Mouse (Mus musculus): ENCODE data around the gene Syngr1. TPM values are rescaled to one million over a fixed set of nuclear protein-coding genes. Genes with fewer than 3 reads are reported as not detected.
A peak's percentile ranks its signal among the peaks of the same experiment; 100 is the strongest.

Syngr1 gene
- polyA plus RNA-seq, 1 experiment from 2014 or later, result 20.7 TPM

DNA sequence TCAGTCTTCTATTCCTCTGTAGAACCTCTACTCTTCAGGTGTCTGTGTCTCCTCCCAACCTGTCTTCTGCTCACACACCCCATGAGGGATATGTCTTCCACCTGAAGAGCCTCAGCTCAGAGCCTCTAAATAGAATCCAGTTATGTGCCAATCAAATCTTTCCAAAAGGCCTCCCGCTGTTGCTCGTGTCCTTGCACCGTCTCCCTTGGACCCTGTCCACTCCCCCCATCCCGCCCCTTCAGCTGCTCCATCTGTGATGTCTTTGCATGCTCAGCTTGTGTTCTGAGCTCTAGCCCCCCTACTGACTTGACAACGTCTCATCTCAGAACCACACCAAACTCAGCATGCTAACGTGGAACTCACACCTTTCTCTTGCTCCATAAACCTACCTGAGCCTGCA, 40.3 kb downstream of the Syngr1 start:
- H3K9me3 ChIP-seq (ENCODE audit: control insufficient read depth, low read length), result no peaks in the 10 kb centered on the region
- no peak overlapping the region for H3K9ac ChIP-seq (ENCODE audit: low read length)
- H3K36me3 ChIP-seq (ENCODE audit: control insufficient read depth, insufficient read depth, low read length), result no peaks in the 10 kb centered on the region
- no peak overlapping the region for H3K4me2 ChIP-seq (ENCODE audit: low read depth, low read length)
- no peak overlapping the region for H3K4me3 ChIP-seq (ENCODE audit: low read length)
- peaks cover 7% of the 10 kb centered on the region for H3K4me1 ChIP-seq (replicated peaks; ENCODE audit: control insufficient read depth, insufficient read depth, low read length)
- WGBS, result 75% methylated on average over 6 of the region's 6 CpGs
- no peak overlapping the region for H3K27ac ChIP-seq (ENCODE audit: low read length)
- no peaks in the 10 kb centered on the region for H3K27me3 ChIP-seq (ENCODE audit: control insufficient read depth, insufficient read depth, low read depth, low read length)
- ATAC-seq (ENCODE audit: low read depth), result no peak

DNA sequence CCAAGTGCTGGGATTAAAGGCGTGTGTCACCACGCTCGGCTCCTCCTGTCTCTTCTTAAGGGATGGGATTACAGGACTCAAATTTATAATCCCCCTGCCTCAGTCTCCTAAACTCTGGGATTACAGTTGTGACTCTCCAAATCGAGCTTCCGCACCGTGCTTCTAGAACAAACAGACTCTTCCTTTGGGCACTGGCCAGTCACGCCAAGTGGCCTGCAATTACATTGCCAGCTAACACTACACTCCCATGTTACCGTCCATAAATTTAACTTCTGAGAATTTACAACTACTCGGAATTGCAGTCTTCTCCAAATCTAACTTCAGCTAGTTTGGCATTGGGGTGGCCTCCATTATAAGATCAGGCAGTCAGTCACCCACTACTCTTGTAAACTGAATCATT, 41.3 kb downstream of the Syngr1 start:
- 73% methylated on average over 9 of the region's 9 CpGs for WGBS
- peak overlapping the region; percentile 99; the same call in 1 of the 2 replicates for H3K27ac ChIP-seq (ENCODE audit: low read length)

DNA sequence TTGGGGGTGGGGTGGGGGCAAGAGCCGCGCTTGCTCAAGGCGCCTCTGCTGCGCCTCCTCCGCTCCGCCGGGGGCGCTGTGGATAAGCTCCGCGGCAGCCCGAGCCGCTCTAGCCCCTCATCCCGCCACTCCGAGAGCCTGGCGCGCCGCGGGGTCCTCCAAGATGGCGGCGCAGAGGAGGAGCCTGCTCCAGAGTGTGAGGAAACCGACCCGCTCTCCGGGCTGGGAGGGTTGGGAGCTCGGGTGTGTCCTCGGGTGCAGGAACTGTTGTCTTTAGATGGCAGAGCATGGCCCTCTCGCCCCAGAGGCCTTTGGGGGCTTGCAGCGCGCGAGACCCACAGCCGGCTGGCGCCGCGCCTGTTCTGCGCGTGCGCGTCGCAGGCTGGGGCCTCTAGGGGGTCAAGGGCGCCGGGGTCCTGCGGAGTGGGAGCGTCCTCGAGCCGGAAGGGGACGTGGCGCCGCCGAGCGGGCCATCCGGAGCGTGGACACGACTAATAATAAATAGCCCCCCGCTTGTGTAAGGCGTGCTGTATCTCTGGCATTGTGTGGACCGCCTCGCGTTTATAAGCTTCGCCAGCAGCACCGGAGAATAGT, 42.0 kb downstream of the Syngr1 start, which contains the start of gene Tab1:
Gene Tab1 (plus strand): TSS at position 135 of the 594 bp plus-strand sequence.
- ATAC-seq (ENCODE audit: low read depth), result peak; percentile 97
- WGBS, result 0% methylated on average over 48 of the region's 59 CpGs
- peak within 1 kb of the TSS; percentile 66 for H3K4me3 ChIP-seq (ENCODE audit: low read length)
- peaks cover 13% of the 10 kb centered on the region for H3K4me1 ChIP-seq (replicated peaks; ENCODE audit: control insufficient read depth, insufficient read depth, low read length)
- peak within 1 kb of the TSS; percentile 84 for H3K9ac ChIP-seq (ENCODE audit: low read length)
- H3K9me3 ChIP-seq (ENCODE audit: control insufficient read depth, low read length), result no peaks in the 10 kb centered on the region
- H3K36me3 ChIP-seq (ENCODE audit: control insufficient read depth, insufficient read depth, low read length), result no peaks in the 10 kb centered on the region
- H3K27me3 ChIP-seq (ENCODE audit: control insufficient read depth, insufficient read depth, low read depth, low read length), result no peaks in the 10 kb centered on the region
- peak within 1 kb of the TSS; percentile 99 for H3K27ac ChIP-seq (ENCODE audit: low read length)
- H3K4me2 ChIP-seq (ENCODE audit: low read depth, low read length), result peak within 1 kb of the TSS; percentile 79

More for the DNA sequence above, 41.3 kb downstream of the Syngr1 start:
- Histone ChIP-seq H3K9ac (ENCODE audit: low read length) (peak overlapping the region; percentile 50), H3K4me1 (replicated peaks; ENCODE audit: control insufficient read depth, insufficient read depth, low read length) (peaks cover 8% of the 10 kb centered on the region), H3K4me3 (ENCODE audit: low read length) (peak overlapping the region; percentile 66), H3K4me2 (ENCODE audit: low read depth, low read length) (peak overlapping the region; percentile 79), H3K36me3 (ENCODE audit: control insufficient read depth, insufficient read depth, low read length) (no peaks in the 10 kb centered on the region), H3K27me3 (ENCODE audit: control insufficient read depth, insufficient read depth, low read depth, low read length) (no peaks in the 10 kb centered on the region), H3K9me3 (ENCODE audit: control insufficient read depth, low read length) (no peaks in the 10 kb centered on the region)
- ATAC-seq (ENCODE audit: low read depth), result no peak

DNA sequence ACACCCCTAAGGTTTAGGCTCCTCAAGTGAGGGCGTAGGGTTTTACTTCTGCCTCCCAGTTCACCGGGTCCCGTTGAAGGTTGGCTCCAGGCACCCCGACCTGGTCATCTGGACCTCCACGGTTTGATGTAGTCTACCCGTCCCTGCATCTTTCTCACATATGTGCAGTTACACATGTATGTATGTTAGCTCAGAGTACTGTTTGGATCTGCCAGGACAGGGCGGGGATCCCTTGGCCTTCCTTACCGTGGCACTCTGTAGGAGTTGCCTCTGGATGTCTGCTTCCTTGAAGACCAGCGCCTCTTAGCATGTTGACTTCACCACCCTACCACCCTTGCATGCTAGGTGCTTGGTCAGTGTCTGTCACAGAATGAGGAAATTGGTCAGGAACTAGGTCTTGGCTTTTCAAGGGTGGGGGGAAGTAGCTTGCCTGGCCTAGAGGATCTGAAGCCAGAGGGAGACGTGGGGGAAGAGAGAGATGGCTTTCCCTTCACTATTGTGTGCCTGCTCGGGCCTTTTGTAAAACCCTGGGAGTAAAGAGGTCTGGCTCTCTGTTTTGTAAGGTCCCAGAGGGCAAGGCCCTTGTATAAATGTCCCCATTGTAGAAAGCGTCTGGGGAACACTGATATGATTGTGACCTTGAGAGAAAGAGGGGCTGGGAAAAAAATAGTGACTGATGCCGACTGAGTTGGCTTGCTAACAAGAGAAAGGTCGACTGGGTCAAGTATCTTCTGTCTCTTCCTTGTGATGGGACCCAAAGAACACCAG, 42.7 kb downstream of the Syngr1 start:
- ATAC-seq (ENCODE audit: low read depth), result peak; percentile 39

DNA sequence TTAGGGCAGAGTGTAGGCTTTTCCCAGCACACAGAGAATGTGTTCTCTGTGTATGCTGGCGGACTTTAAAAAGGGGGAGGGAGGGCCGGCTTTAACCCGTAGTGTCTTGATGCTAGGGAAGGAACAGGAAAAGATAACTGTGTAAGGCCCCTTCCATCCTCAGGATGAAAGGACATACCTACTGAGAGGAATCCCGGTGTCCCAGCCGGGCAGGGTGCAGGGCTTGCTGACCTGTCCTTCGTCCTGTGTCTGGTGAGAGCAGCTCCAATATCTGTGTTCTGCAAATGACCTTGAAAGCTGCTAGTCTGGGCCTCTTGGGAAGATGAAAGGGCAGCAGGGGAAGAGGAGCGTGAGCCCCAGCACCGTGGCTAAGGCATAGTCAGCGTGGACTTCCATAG, 43.3 kb downstream of the Syngr1 start:
- Histone ChIP-seq H3K4me3 (ENCODE audit: low read length) (peak overlapping the region; percentile 66), H3K27ac (ENCODE audit: low read length) (peak overlapping the region; percentile 99; the same call in 1 of the 2 replicates), H3K4me2 (ENCODE audit: low read depth, low read length) (peak overlapping the region; percentile 79), H3K27me3 (ENCODE audit: control insufficient read depth, insufficient read depth, low read depth, low read length) (no peaks in the 10 kb centered on the region), H3K9ac (ENCODE audit: low read length) (peak overlapping the region; percentile 84), H3K36me3 (ENCODE audit: control insufficient read depth, insufficient read depth, low read length) (no peaks in the 10 kb centered on the region), H3K9me3 (ENCODE audit: control insufficient read depth, low read length) (no peaks in the 10 kb centered on the region), H3K4me1 (replicated peaks; ENCODE audit: control insufficient read depth, insufficient read depth, low read length) (peaks cover 22% of the 10 kb centered on the region)
- ATAC-seq (ENCODE audit: low read depth), result no peak
- 55% methylated on average over 9 of the region's 9 CpGs for WGBS

More for the DNA sequence above, 42.7 kb downstream of the Syngr1 start:
- Histone ChIP-seq H3K9ac (ENCODE audit: low read length) (peak overlapping the region; percentile 84), H3K9me3 (ENCODE audit: control insufficient read depth, low read length) (no peaks in the 10 kb centered on the region), H3K27me3 (ENCODE audit: control insufficient read depth, insufficient read depth, low read depth, low read length) (no peaks in the 10 kb centered on the region), H3K4me3 (ENCODE audit: low read length) (peak overlapping the region; percentile 66), H3K36me3 (ENCODE audit: control insufficient read depth, insufficient read depth, low read length) (no peaks in the 10 kb centered on the region), H3K4me1 (replicated peaks; ENCODE audit: control insufficient read depth, insufficient read depth, low read length) (peaks cover 19% of the 10 kb centered on the region), H3K27ac (ENCODE audit: low read length) (peak overlapping the region; percentile 99), H3K4me2 (ENCODE audit: low read depth, low read length) (peak overlapping the region; percentile 79)
- WGBS, result 7% methylated on average over 14 of the region's 14 CpGs

DNA sequence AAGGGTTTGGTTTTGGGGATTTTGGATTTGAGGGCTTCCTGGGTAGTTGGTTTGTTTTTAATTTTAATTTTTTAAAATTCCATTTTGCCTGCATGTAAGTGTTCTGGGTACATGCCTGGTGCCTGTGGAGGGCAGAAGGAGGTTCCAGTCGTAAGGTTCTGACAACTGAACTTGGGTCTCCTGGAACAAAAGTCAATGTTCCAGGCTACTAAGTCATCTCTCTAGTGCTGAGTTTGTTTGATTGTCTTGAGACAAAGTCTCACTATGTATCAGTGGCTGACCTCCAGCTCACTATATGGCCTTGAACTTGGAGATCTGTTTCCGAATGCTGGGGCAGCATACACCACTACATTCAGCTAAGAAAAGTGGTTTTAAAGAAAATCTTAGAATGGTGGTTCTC, 44.4 kb downstream of the Syngr1 start:
- Histone ChIP-seq H3K4me1 (replicated peaks; ENCODE audit: control insufficient read depth, insufficient read depth, low read length) (peaks cover 22% of the 10 kb centered on the region), H3K4me2 (ENCODE audit: low read depth, low read length) (no peak overlapping the region), H3K36me3 (ENCODE audit: control insufficient read depth, insufficient read depth, low read length) (no peaks in the 10 kb centered on the region), H3K9me3 (ENCODE audit: control insufficient read depth, low read length) (no peaks in the 10 kb centered on the region), H3K4me3 (ENCODE audit: low read length) (no peak overlapping the region), H3K27ac (ENCODE audit: low read length) (no peak overlapping the region), H3K9ac (ENCODE audit: low read length) (no peak overlapping the region), H3K27me3 (ENCODE audit: control insufficient read depth, insufficient read depth, low read depth, low read length) (no peaks in the 10 kb centered on the region)
- WGBS, result 95% methylated on average over 2 of the region's 2 CpGs
- ATAC-seq (ENCODE audit: low read depth), result no peak

DNA sequence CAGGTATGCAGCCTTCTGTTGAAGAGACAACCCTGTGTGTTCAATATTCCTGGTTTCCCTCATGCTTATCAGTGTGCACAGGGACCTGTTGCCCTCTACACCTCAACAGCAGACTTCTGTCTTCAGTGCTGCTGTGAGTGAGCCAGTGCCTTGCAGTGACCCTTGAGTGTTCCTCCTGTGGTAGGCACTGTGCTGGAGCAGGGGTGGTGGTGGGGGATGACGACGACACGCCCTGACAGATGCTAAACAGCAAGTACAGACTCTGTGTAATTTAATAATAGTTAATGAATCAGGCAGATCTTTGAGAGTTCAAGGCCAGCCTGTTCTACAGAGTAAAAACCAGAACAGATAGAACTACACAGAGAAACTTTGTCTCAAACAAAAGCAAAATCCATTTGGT, 45.5 kb downstream of the Syngr1 start:
- H3K27ac ChIP-seq (ENCODE audit: low read length), result no peak overlapping the region
- ATAC-seq (ENCODE audit: low read depth), result no peak
- H3K36me3 ChIP-seq (ENCODE audit: control insufficient read depth, insufficient read depth, low read length), result peaks cover 7% of the 10 kb centered on the region
- no peak overlapping the region for H3K4me3 ChIP-seq (ENCODE audit: low read length)
- peaks cover 22% of the 10 kb centered on the region for H3K4me1 ChIP-seq (replicated peaks; ENCODE audit: control insufficient read depth, insufficient read depth, low read length)
- 90% methylated on average over 3 of the region's 3 CpGs for WGBS
- H3K9me3 ChIP-seq (ENCODE audit: control insufficient read depth, low read length), result no peaks in the 10 kb centered on the region
- H3K9ac ChIP-seq (ENCODE audit: low read length), result no peak overlapping the region
- H3K27me3 ChIP-seq (ENCODE audit: control insufficient read depth, insufficient read depth, low read depth, low read length), result no peaks in the 10 kb centered on the region
- no peak overlapping the region for H3K4me2 ChIP-seq (ENCODE audit: low read depth, low read length)

DNA sequence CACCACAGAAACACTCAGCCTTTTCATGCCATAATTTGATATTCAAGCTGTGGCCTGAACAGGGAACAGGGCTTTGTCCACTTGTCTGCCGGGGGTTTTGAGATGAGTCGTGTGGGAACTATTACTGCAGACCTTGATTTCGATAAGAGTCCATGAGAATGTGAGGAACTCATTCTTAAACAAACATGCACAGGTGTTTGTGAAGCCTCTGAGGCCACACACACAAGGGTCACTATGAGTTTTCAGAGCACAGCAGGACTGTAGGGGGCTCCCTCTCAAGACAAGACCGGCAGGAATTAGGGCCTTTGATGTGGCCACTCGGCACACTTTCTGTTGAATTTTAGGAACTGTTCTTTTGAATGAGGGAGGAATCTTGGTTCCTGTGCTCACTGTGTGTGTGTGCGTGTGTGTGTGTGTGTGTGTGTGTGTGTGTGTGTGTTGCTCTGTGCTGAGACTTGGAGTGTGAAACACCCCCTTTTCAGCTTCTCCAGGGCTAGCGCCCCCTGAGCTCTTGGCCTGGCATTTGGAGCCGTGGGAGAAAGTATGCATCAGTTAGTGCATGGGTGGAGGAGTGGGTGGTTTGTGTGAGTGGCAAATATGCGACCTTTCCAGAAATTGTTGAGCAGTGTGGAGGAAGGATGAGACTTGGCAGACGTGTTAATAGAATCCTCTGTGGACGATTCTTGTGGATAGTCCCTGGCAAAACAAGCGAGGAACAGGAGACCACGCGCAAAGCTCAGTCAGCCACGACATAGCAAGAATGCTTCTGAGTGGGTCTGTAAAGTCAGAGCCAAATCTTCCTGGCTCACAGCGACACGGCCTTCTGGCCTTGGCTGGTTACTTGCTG, 47.0 kb downstream of the Syngr1 start:
- peaks cover 22% of the 10 kb centered on the region for H3K4me1 ChIP-seq (replicated peaks; ENCODE audit: control insufficient read depth, insufficient read depth, low read length)
- peak overlapping the region; percentile 21 for H3K27ac ChIP-seq (ENCODE audit: low read length)
- H3K9ac ChIP-seq (ENCODE audit: low read length), result no peak overlapping the region
- H3K4me3 ChIP-seq (ENCODE audit: low read length), result no peak overlapping the region
- ATAC-seq (ENCODE audit: low read depth), result no peak
- WGBS, result 48% methylated on average over 17 of the region's 17 CpGs
- 0 out of 2 replicates have a peak, but pooled peaks cover 2% of the 10 kb centered on the region for H3K9me3 ChIP-seq (ENCODE audit: control insufficient read depth, low read length)
- H3K4me2 ChIP-seq (ENCODE audit: low read depth, low read length), result no peak overlapping the region
- H3K27me3 ChIP-seq (ENCODE audit: control insufficient read depth, insufficient read depth, low read depth, low read length), result no peaks in the 10 kb centered on the region
- H3K36me3 ChIP-seq (ENCODE audit: control insufficient read depth, insufficient read depth, low read length), result peaks cover 10% of the 10 kb centered on the region

DNA sequence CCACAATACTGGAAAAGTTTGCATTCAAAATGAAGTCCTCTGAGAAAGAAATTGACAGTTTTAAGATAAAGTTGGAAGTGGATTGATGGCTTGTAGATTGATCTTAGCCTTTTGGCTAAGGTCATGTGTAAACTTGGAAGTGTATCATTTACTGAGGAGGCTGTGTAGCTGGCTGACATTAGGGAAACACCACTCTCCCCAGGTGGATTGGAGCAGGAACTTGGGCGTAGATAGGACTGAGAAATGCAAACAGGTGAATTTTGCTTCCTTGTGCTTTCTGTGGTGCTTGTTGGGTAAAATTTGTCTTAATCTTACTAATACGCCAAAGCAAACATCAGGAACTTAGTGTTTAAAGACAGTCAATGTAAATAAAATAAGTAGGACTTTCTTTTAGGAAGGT, 49.2 kb downstream of the Syngr1 start:
- no peak overlapping the region for H3K4me3 ChIP-seq (ENCODE audit: low read length)
- no peak overlapping the region for H3K27ac ChIP-seq (ENCODE audit: low read length)
- H3K4me2 ChIP-seq (ENCODE audit: low read depth, low read length), result no peak overlapping the region
- no peaks in the 10 kb centered on the region for H3K27me3 ChIP-seq (ENCODE audit: control insufficient read depth, insufficient read depth, low read depth, low read length)
- ATAC-seq (ENCODE audit: low read depth), result no peak
- WGBS, result 71% methylated on average over 2 of the region's 2 CpGs
- no peak overlapping the region for H3K9ac ChIP-seq (ENCODE audit: low read length)
- peaks cover 10% of the 10 kb centered on the region for H3K36me3 ChIP-seq (ENCODE audit: control insufficient read depth, insufficient read depth, low read length)
- peaks cover 15% of the 10 kb centered on the region; the same call in 1 of the 2 replicates for H3K4me1 ChIP-seq (replicated peaks; ENCODE audit: control insufficient read depth, insufficient read depth, low read length)
- H3K9me3 ChIP-seq (ENCODE audit: control insufficient read depth, low read length), result 0 out of 2 replicates have a peak, but pooled peaks cover 2% of the 10 kb centered on the region

All from lung, embryonic 16.5 days (tissue).